In the genomic region with DNA sequence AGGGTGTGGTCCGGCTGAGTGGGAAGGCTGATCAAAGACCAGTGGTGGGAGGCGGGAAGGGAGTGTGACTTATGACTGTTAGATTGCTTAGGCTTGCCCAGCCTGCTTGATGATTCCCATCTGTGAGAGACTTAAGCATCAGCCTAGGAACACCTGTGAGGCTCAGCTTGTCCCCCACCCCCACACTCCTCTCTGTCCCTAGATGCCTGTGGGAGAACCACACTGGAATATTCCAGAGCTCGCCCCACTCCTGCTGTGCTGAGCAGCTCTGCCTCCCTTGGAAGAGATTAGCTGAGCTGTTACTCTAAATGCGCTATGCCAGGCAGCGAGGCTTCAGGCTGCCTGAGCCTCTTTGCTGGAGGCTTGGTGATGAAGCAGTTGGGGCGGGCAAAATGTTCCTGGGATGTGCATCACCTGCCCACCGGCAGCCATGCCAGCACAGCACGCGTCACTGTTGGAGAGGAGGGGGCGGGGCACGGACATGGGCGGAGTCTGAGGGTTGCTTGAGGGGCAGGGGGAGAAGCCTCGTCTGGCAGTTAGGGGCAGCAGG, we compare ENCODE assay signal across 8 mouse cellular contexts. TPM values are rescaled to one million over a fixed set of nuclear protein-coding genes. Genes with fewer than 3 reads are reported as not detected.
DNase-seq lines count a peak whose midpoint lies in the region; ATAC-seq lines count a peak whose summit lies in the region.
"Not testable (repeated sequence)": the region's sequence is repeated elsewhere in the genome, so short reads cannot be mapped to it uniquely, and the experiment has no call there.

No protein-coding gene starts in this region.

- not testable (repeated sequence) for H3K27me3 ChIP-seq in forebrain, embryonic 16.5 days (replicated peaks; ENCODE audit: control insufficient read depth, insufficient read depth, low read length)
- H3K27me3 ChIP-seq in limb, embryonic 12.5 days, result peaks cover 23% of the 10 kb centered on the region

- peak; percentile 43 for ATAC-seq in forebrain, embryonic 16.5 days
- peak; percentile 71 for ATAC-seq in limb, embryonic 12.5 days (ENCODE audit: insufficient number of reproducible peaks, insufficient read depth, low FRiP score, low TSS enrichment, low read depth)
- peak; percentile 48; the same call in 1 of the 2 replicates for ATAC-seq in megakaryocyte progenitor cell, adult 5-6 weeks (replicated peaks; ENCODE audit: poor library complexity)

- peak; percentile 57 to 68 for DNase-seq in cerebellum, postnatal 10 days
- DNase-seq in heart, postnatal 10 days, result peak; percentile 41 to 49
- DNase-seq in kidney, postnatal 4 days, result peak; percentile 75 to 81
- peak; percentile 75 to 81 for DNase-seq in right cerebral cortex, adult 2 months (ENCODE audit: low spot score in 2 of 2)
- DNase-seq in yolk sac, embryonic 10.5 days (ENCODE audit: low spot score), result peak; percentile 55

- H3K4me3 ChIP-seq in forebrain, embryonic 16.5 days (replicated peaks; ENCODE audit: low read length), result 0 out of 2 replicates have a peak overlapping the region, but pooled peaks have one; percentile 18
- peak overlapping the region; percentile 18 for H3K4me3 ChIP-seq in limb, embryonic 12.5 days (replicated peaks)

- WGBS in forebrain, embryonic 16.5 days, result 4% methylated on average over 11 of the region's 13 CpGs
- under 1% methylated on average over 13 of the region's 13 CpGs for WGBS in limb, embryonic 12.5 days

- peak overlapping the region; percentile 39; the same call in 1 of the 2 replicates for H3K9ac ChIP-seq in forebrain, embryonic 16.5 days (replicated peaks; ENCODE audit: low read depth, low read length)
- 0 out of 2 replicates have a peak overlapping the region, but pooled peaks have one; percentile 23 for H3K9ac ChIP-seq in limb, embryonic 12.5 days (replicated peaks)

- not testable (repeated sequence) for H3K9me3 ChIP-seq in forebrain, embryonic 16.5 days (ENCODE audit: control insufficient read depth, low read length); limb, embryonic 12.5 days

- H3K4me2 ChIP-seq in forebrain, embryonic 16.5 days (ENCODE audit: low read length), result peak overlapping the region; percentile 46
- H3K4me2 ChIP-seq in limb, embryonic 12.5 days, result peak overlapping the region; percentile 54

- peaks cover 36% of the 10 kb centered on the region for H3K4me1 ChIP-seq in forebrain, embryonic 16.5 days (replicated peaks; ENCODE audit: control insufficient read depth, insufficient read depth, low read length)
- H3K4me1 ChIP-seq in limb, embryonic 12.5 days (replicated peaks), result peaks cover 39% of the 10 kb centered on the region

- intact Hi-C loops in heart, postnatal 10 days (cut with DNase I), result not testable (repeated sequence)

- H3K27ac ChIP-seq in forebrain, embryonic 16.5 days (ENCODE audit: low read length), result not testable (repeated sequence)
- H3K27ac ChIP-seq in limb, embryonic 12.5 days, result peak overlapping the region; percentile 45; the same call in 1 of the 2 replicates

- not testable (repeated sequence) for H3K36me3 ChIP-seq in forebrain, embryonic 16.5 days (ENCODE audit: control insufficient read depth, insufficient read depth)
- H3K36me3 ChIP-seq in limb, embryonic 12.5 days, result peaks cover 31% of the 10 kb centered on the region

RNA-seq across cellular contexts. Expression of a gene that starts 48.7 kb away (rescaled TPM):
- 5.5 TPM in 2 replicates for polyA plus RNA-seq in forebrain, embryonic 16.5 days (2015; fragmentation: Nextera tagmentation; extraction: Ambion mirVana)
- total RNA-seq in heart, postnatal 10 days (2021), result 10 to 100 TPM; 57.6 to 65.3 TPM
- polyA plus RNA-seq in limb, embryonic 12.5 days (2016; fragmentation: Nextera tagmentation; extraction: Ambion mirVana), result 21.5 and 24.2 TPM in 2 replicates
- 0.02 TPM in 1 of 2 replicates, not detected in the other for total RNA-seq in megakaryocyte progenitor cell, adult 5-6 weeks (2015)
- not detected in 2 replicates for total RNA-seq in megakaryocyte progenitor cell, adult 5-6 weeks (2017)

Comparison
In these comparisons a context has a peak if more than half of its experiments do, and no peak if none do; other contexts are left out.
1. RNA of a gene that starts 48.7 kb away (total RNA-seq): 57.6 to 65.3 TPM in heart, postnatal 10 days; 0.02 TPM in megakaryocyte progenitor cell, adult 5-6 weeks; every median in the first group is over 10 times any median in the second.
2. Peak in every context shown above with its lines, with median percentiles within 50 percentile points of each other: DNase-seq and ATAC-seq.